Mouse (Mus musculus) cortical plate, adult 2 months (tissue): ENCODE results near the gene Pip5k1b.

Source experiments
- CTCF ChIP-seq: fragments of 200-500 bp; IDR thresholded peaks from 2 replicates; pipeline ENCODE4 v1.5.1; 2011; ENCODE audit warnings: mild to moderate bottlenecking, control low read depth, low read length; ENCODE audit not compliant: insufficient read depth; ENCODE audit errors: extremely low read depth
- POLR2A ChIP-seq: fragments of 200-500 bp; IDR thresholded peaks from 2 replicates; pipeline ENCODE4 v1.6.1; 2011; ENCODE audit warnings: mild to moderate bottlenecking, low read length, control low read depth; ENCODE audit not compliant: insufficient read depth; ENCODE audit errors: extremely low read depth

DNA sequence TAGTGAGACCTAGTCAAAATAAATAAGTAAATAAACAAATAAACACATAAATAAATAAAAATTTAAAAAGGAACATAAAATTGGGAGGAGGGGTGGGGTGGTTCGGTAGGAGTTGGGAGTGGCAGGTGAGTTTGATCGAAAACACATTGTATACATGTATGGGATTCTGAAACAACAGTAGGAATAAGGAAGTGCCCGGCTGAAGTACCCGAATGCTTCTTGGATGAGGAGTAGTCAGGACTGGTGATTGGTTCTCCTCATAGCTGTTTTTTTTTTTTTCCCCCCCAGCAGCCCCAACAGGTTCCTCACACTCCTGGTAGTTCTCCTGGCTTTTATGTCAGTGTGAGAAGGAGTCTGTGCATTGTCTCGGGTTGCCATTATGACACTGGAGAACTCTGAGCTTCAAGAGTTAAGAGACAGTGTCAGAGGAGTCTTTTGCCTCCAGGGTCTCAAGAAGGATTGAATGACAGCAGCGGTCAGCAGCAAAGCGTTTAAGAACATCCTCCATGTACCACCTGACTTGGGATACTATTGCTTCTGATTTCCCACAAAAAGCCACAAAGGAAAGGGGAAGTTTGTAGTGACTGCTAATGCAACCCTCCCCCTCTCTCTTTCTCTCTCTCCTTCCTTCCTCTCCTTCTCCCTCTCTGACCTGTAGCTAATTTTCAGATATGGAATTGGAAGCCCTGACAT is 274.2 kb downstream of the Pip5k1b start:
- TF ChIP-seq POLR2A (no peak), CTCF (no peak)
